Mouse (Mus musculus): ENCODE data around the gene Dnaic1. TPM values are rescaled to one million over a fixed set of nuclear protein-coding genes. Genes with fewer than 3 reads are reported as not detected.
"Not testable (repeated sequence)": the region's sequence is repeated elsewhere in the genome, so short reads cannot be mapped to it uniquely, and the experiment has no call there.

Dnaic1 gene
- polyA plus RNA-seq, 1 experiment from 2014 or later = 1.6 TPM

DNA sequence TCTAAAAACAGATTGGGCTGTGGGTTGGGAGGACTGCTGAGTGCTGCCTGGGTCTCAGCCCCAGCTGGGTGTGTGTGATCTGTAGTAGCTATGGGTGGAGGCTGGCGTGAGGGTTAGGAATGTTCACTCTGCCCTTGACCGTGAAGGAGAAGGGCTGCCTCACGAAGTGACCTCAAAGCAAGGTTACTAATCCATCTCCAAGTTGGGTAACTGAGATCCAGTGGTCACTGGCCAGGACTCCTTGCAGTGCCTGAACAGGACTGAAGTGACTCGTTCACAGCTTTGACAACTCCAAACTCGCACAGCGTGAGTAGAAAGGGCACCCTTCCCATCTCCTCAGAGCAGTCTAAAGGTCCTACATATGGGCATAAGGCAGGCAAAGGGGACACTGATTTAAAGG is 109.3 kb downstream of the Dnaic1 start:
- DNase-seq (ENCODE audit: low spot score) = no peak
- H3K4me1 ChIP-seq = peaks cover 87% of the 10 kb centered on the region
- no peak overlapping the region for H3K4me3 ChIP-seq
- peaks cover 20% of the 10 kb centered on the region for H3K27me3 ChIP-seq (ENCODE audit: low read depth, poor library complexity, severe bottlenecking)
- no peaks in the 10 kb centered on the region for H3K9me3 ChIP-seq (replicated peaks)
- peak overlapping the region; percentile 73 for H3K27ac ChIP-seq (replicated peaks)
- WGBS = 79% methylated on average over 6 of the region's 6 CpGs
- H3K36me3 ChIP-seq = peaks cover 87% of the 10 kb centered on the region

DNA sequence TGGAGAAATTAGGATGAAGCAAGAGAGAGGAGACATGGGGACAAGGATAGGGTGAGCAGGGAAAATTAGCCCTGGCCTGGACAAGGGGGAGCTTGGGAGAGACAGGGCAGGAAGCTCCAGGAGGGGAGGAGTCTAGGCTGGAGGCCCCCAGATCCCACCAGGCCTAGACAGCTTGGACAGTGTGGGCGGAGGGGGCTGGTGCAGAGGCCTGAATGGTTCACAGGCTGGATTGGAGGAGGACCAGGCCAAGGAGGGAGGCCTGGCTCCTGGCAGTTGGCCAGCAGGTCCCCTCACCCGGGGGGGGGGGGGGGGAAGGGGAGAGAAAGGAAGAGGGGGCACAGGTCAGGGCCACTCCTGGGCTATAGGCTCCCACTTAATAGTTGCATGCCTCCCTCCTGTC is 109.7 kb downstream of the Dnaic1 start:
- Histone ChIP-seq H3K4me3 (peak overlapping the region; percentile 7; the same call in 1 of the 2 replicates), H3K9me3 (replicated peaks) (no peaks in the 10 kb centered on the region), H3K4me1 (peaks cover 87% of the 10 kb centered on the region), H3K27ac (replicated peaks) (peak overlapping the region; percentile 73), H3K36me3 (peaks cover 82% of the 10 kb centered on the region), H3K27me3 (ENCODE audit: low read depth, poor library complexity, severe bottlenecking) (peaks cover 16% of the 10 kb centered on the region)
- 50% methylated on average over 1 of the region's 2 CpGs for whole genome bisulfite sequencing
- no peak for DNase-seq (ENCODE audit: low spot score)

DNA sequence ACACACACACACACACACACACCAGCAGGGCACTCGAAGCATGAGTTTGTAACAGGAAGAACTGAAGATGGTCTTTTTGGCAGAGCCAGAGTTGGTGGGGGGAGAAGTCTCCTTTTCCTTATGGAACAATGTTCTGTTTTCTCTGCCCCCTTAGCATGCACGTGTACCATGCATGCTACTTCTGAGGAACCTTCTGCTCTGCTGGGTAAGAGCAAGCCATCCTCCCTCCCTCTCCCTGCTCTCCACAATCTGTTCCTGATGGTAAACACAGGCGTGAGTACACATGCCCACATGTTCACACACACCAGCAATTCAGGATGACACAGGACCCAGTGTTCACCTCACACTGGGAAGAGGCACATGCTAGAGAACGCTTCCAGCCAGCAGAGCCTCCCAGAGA is 111.6 kb downstream of the Dnaic1 start:
- no peaks in the 10 kb centered on the region for H3K9me3 ChIP-seq (replicated peaks)
- no peak for DNase-seq (ENCODE audit: low spot score)
- WGBS = 70% methylated on average over 4 of the region's 4 CpGs
- no peak overlapping the region for H3K4me3 ChIP-seq
- H3K4me1 ChIP-seq = peaks cover 83% of the 10 kb centered on the region
- peak overlapping the region; percentile 58; the same call in 1 of the 2 replicates for H3K27ac ChIP-seq (replicated peaks)
- peaks cover 8% of the 10 kb centered on the region for H3K27me3 ChIP-seq (ENCODE audit: low read depth, poor library complexity, severe bottlenecking)
- peaks cover 63% of the 10 kb centered on the region for H3K36me3 ChIP-seq

DNA sequence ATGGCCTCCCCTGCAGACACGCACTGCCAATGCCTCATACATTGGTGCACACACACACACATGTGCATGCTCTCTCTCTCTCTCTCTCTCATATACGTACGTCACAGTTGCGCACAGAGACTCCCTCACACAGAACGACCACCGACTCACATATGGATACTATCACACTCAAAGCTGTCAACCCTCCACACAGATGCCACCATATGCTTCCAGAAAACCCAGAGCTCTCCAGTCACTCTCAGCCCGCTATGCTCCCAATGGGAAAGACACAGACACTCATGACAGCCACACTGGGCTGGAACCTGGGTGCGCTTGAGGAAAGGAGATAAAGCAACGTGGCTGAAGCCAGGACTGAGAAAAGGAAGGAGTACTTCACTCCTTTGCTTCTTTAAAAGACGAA is 112.4 kb downstream of the Dnaic1 start:
- H3K4me1 ChIP-seq = peaks cover 83% of the 10 kb centered on the region

DNA sequence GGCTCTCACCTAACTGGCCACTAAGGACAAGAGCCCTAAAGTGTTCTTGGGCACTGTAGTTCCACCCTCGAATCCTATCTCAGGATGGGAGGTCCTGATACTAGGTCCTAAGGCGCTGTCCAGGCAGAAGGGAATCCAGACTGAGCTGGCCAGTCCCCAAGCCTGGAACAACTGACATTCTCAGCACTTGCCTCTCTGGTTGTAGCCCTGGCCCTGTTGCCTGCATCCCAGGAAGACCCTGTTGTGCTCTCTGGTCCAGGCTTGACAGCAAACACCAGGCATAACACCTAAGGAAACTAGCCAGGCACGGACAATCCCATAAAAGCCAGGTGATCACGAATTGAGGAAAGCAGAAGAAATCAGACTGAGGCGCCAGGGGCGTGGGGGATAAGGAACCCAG is 113.2 kb downstream of the Dnaic1 start:
- no peaks in the 10 kb centered on the region for H3K27me3 ChIP-seq (ENCODE audit: low read depth, poor library complexity, severe bottlenecking)
- 17% methylated on average over 6 of the region's 6 CpGs for WGBS
- peak; percentile 27 for DNase-seq (ENCODE audit: low spot score)
- H3K4me3 ChIP-seq = peak overlapping the region; percentile 46
- H3K36me3 ChIP-seq = peaks cover 53% of the 10 kb centered on the region
- H3K9me3 ChIP-seq (replicated peaks) = no peaks in the 10 kb centered on the region
- H3K27ac ChIP-seq (replicated peaks) = peak overlapping the region; percentile 85
- H3K4me1 ChIP-seq = peaks cover 83% of the 10 kb centered on the region

More for the DNA sequence above, 112.4 kb downstream of the Dnaic1 start:
- peaks cover 7% of the 10 kb centered on the region for H3K27me3 ChIP-seq (ENCODE audit: low read depth, poor library complexity, severe bottlenecking)
- peak overlapping the region; percentile 46; the same call in 1 of the 2 replicates for H3K4me3 ChIP-seq
- 85% methylated on average over 10 of the region's 10 CpGs for WGBS
- peaks cover 59% of the 10 kb centered on the region for H3K36me3 ChIP-seq
- H3K27ac ChIP-seq (replicated peaks) = peak overlapping the region; percentile 85
- no peak for DNase-seq (ENCODE audit: low spot score)
- no peaks in the 10 kb centered on the region for H3K9me3 ChIP-seq (replicated peaks)

DNA sequence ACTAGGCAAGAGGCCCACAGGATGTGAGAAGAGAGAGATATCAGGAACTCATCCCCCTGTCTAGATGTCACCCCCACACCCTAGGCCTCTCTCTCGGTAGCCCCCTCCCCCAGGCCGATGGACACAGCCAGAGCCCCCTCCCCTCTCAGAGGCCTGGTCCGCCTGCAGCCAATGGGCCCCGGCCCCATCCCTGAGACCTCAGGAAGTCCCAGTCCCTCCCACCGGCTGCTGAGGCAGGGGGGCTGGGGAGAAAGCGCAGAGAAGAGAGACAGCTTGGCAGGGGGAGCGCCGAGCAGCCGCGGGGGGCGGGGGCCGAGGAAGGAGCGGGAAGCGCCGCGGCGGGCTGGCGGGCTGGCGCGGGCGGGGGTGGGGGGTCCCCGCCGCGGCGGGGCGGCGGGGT is 113.7 kb downstream of the Dnaic1 start:
- H3K27me3 ChIP-seq (ENCODE audit: low read depth, poor library complexity, severe bottlenecking); H3K9me3 ChIP-seq (replicated peaks): not testable (repeated sequence)
- Histone ChIP-seq H3K4me3 (peak overlapping the region; percentile 46), H3K27ac (replicated peaks) (peak overlapping the region; percentile 85), H3K36me3 (peaks cover 48% of the 10 kb centered on the region), H3K4me1 (peaks cover 79% of the 10 kb centered on the region)
- 0% methylated on average over 8 of the region's 27 CpGs for WGBS
- peak; percentile 41 for DNase-seq (ENCODE audit: low spot score)

DNA sequence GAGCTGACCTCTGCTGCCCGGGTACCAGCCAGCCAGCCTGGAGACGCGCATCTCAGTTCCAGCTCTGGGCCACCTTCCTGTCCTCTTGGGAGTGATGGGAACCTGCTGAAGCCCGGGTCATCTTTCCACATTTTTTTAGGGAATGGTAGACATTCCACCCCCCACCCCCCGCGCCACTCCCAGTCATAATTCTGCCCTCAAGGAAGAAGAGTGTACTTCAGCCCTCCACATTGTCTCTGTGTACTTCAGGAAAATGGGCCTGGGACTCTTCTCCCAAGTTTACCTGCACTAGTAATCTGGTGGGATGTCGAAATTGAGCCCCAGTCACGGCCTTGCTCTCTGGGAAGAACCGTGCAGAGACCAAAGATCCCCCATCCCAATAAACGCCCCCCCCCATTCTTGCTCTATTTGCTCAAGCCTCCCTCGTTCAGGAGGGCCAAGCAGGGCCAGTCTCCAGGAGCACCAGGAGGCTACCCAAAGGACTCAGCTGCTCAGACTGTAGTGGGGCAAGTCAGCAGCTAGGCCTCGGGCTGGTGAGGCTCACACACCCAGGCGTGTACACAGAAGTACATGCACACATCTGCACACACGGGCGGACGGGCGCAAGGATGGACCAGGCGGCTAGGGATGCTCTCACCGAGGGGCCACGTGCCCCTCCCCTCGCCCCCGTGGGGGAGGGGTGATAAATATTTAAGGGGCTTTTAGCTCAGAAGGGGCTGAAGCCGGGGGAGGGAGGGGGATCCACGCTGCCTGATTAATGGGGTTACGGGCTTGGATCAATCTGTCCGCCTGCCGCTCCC is 114.8 kb downstream of the Dnaic1 start:
- H3K9me3 ChIP-seq (replicated peaks); H3K27me3 ChIP-seq (ENCODE audit: low read depth, poor library complexity, severe bottlenecking): not testable (repeated sequence)
- DNase-seq (ENCODE audit: low spot score) = peak; percentile 78
- H3K4me1 ChIP-seq = peaks cover 78% of the 10 kb centered on the region
- H3K27ac ChIP-seq (replicated peaks) = peak overlapping the region; percentile 89
- WGBS = under 1% methylated on average over 22 of the region's 27 CpGs
- H3K36me3 ChIP-seq = peaks cover 38% of the 10 kb centered on the region
- H3K4me3 ChIP-seq = peak overlapping the region; percentile 41

DNA sequence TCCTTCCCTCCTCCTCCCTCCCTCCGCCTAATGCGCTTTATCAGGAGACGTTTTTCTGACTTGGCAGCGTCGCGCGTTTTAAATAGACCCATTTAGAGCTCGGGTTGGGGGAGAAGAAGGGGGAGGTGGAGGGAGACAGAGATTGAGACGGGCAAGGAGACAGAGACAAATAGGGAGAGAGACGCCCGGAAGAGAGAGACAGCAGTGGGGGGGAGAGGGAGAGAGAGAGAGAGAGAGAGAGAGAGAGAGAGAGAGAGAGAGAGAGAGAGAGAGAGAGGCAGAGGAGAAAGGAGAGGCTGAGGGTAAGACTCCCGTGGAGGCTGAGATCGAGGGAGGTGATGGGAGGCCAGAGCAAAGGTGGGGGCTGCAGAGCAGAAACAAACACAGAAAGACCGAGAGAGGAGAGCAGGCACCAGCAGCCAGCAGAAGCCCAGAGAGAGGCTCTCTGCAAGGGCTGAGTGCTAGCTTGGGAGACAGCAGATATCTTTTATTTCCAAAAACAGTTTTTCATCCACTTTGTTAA is 115.4 kb downstream of the Dnaic1 start:
- under 1% methylated on average over 12 of the region's 14 CpGs for WGBS
- H3K27ac ChIP-seq (replicated peaks) = peak overlapping the region; percentile 89
- peak overlapping the region; percentile 33; the same call in 1 of the 2 replicates for H3K4me3 ChIP-seq
- not testable (repeated sequence) for H3K9me3 ChIP-seq (replicated peaks); H3K27me3 ChIP-seq (ENCODE audit: low read depth, poor library complexity, severe bottlenecking)
- DNase-seq (ENCODE audit: low spot score) = peak; percentile 52
- H3K36me3 ChIP-seq = peaks cover 31% of the 10 kb centered on the region
- peaks cover 72% of the 10 kb centered on the region for H3K4me1 ChIP-seq

DNA sequence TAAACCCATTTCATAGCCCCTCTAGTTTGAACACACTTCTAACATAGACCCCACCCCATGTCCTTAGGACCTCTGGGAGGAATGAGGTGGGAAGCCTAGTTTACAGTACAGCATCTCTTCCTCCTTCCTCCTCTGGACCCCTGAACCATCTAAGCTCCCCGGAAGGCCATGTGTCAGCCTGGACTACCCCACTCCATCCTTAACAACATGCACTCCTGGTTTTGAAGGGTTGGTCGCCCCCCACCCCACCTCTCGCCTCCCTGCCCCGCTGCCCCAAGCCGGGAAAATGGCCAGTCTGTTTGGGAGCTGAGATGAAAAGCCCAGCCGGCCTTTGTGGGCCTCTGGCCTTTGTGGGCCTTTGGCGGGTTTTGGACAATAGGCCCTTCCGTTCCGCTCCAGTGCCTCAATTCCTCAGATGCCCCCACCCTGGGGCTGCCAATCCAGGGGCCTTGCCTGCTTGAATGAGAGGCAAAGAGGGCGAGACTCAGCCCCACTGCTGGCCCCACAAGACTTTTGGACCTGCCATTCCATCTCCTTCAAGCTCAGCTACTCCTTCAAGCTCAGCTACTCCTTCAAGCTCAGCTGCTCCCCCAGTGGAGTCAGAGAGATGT is 116.4 kb downstream of the Dnaic1 start:
- 17% methylated on average over 10 of the region's 10 CpGs for WGBS
- H3K27me3 ChIP-seq (ENCODE audit: low read depth, poor library complexity, severe bottlenecking); H3K9me3 ChIP-seq (replicated peaks): not testable (repeated sequence)
- Histone ChIP-seq H3K36me3 (peaks cover 23% of the 10 kb centered on the region), H3K4me3 (peak overlapping the region; percentile 14; the same call in 1 of the 2 replicates), H3K4me1 (peaks cover 63% of the 10 kb centered on the region), H3K27ac (replicated peaks) (peak overlapping the region; percentile 82)
- peak; percentile 85 for DNase-seq (ENCODE audit: low spot score)

Other genes starting within 250 kb of the Dnaic1 start
- gene Ubap1, start 220.8 kb upstream of the Dnaic1 start, polyA plus RNA-seq (2016; fragmentation: Nextera tagmentation; extraction: Ambion mirVana) = 81.8 and 85.7 TPM in 2 replicates
- gene Kif24, start 104.9 kb upstream of the Dnaic1 start, polyA plus RNA-seq (2016; fragmentation: Nextera tagmentation; extraction: Ambion mirVana) = 13.5 and 15.1 TPM in 2 replicates
- 63.3 and 65.6 TPM in 2 replicates for gene Nudt2, start 104.6 kb upstream of the Dnaic1 start, polyA plus RNA-seq (2016; fragmentation: Nextera tagmentation; extraction: Ambion mirVana)
- gene AI464131, start 66.7 kb upstream of the Dnaic1 start, polyA plus RNA-seq (2016; fragmentation: Nextera tagmentation; extraction: Ambion mirVana) = 7.3 and 9.2 TPM in 2 replicates
- gene 1110017D15Rik, start 52.4 kb upstream of the Dnaic1 start, polyA plus RNA-seq (2016; fragmentation: Nextera tagmentation; extraction: Ambion mirVana) = 3.4 and 4.2 TPM in 2 replicates
- 4.1 and 5.7 TPM in 2 replicates for gene Fam219a, start 237 bp upstream of the Dnaic1 start, polyA plus RNA-seq (2016; fragmentation: Nextera tagmentation; extraction: Ambion mirVana)
- 23.2 and 31.4 TPM in 2 replicates for gene Enho, start 70.5 kb downstream of the Dnaic1 start, polyA plus RNA-seq (2016; fragmentation: Nextera tagmentation; extraction: Ambion mirVana)
- gene Cntfr, start 127.3 kb downstream of the Dnaic1 start, polyA plus RNA-seq (2016; fragmentation: Nextera tagmentation; extraction: Ambion mirVana) = 27.1 and 35.8 TPM in 2 replicates
- 69.0 TPM in 2 replicates for gene Il11ra1, start 130.2 kb downstream of the Dnaic1 start, polyA plus RNA-seq (2016; fragmentation: Nextera tagmentation; extraction: Ambion mirVana)
- gene Rpp25l, start 143.8 kb downstream of the Dnaic1 start, polyA plus RNA-seq (2016; fragmentation: Nextera tagmentation; extraction: Ambion mirVana) = 86.4 and 91.5 TPM in 2 replicates
- gene Dctn3, start 153.4 kb downstream of the Dnaic1 start, polyA plus RNA-seq (2016; fragmentation: Nextera tagmentation; extraction: Ambion mirVana) = 150 and 167 TPM in 2 replicates
- gene Arid3c, start 161.4 kb downstream of the Dnaic1 start, polyA plus RNA-seq (2016; fragmentation: Nextera tagmentation; extraction: Ambion mirVana) = 0.28 and 0.63 TPM in 2 replicates
- 19.1 and 21.4 TPM in 2 replicates for gene Galt, start 185.5 kb downstream of the Dnaic1 start, polyA plus RNA-seq (2016; fragmentation: Nextera tagmentation; extraction: Ambion mirVana)
- 87.3 and 96.3 TPM in 2 replicates for gene Sigmar1, start 186.4 kb downstream of the Dnaic1 start, polyA plus RNA-seq (2016; fragmentation: Nextera tagmentation; extraction: Ambion mirVana)
- 52.4 and 67.6 TPM in 2 replicates for gene Ccl27a, start 204.5 kb downstream of the Dnaic1 start, polyA plus RNA-seq (2016; fragmentation: Nextera tagmentation; extraction: Ambion mirVana)

Measured in midbrain, embryonic 10.5 days (tissue).